Mouse (Mus musculus) midbrain, embryonic 10.5 days (tissue): ENCODE data around the gene Kcnma1. TPM values are rescaled to one million over a fixed set of nuclear protein-coding genes. Genes with fewer than 3 reads are reported as not detected.
A peak's percentile ranks its signal among the peaks of the same experiment; 100 is the strongest.

ENCODE experiments used
- DNase-seq: peaks from one replicate; pipeline ENCODE4 v3.0.0-alpha.2; 2017; ENCODE audit warnings: low spot score
- H3K27ac ChIP-seq: fragments of 300-500 bp; sonication (generic); replicated peaks from 2 replicates; pipeline ENCODE4 v1.5.1; 2016; ENCODE audit warnings: mild to moderate bottlenecking
- H3K27me3 ChIP-seq: fragments of 300-500 bp; sonication (generic); 2 replicates; pipeline ENCODE4 v1.6.1; 2016; ENCODE audit warnings: low read depth, mild to moderate bottlenecking; ENCODE audit not compliant: poor library complexity, severe bottlenecking
- H3K36me3 ChIP-seq: fragments of 300-500 bp; sonication (generic); 2 replicates; pipeline ENCODE4 v1.6.1; 2016; ENCODE audit warnings: mild to moderate bottlenecking, moderate library complexity
- H3K4me1 ChIP-seq: fragments of 300-500 bp; sonication (generic); 2 replicates; pipeline ENCODE4 v1.6.1; 2016
- H3K4me3 ChIP-seq: fragments of 300-500 bp; sonication (generic); 2 replicates; pipeline ENCODE4 v1.5.1; 2016; ENCODE audit warnings: mild to moderate bottlenecking, moderate library complexity
- H3K9me3 ChIP-seq: fragments of 300-500 bp; sonication (generic); replicated peaks from 2 replicates; pipeline ENCODE4 v1.6.1; 2016; ENCODE audit warnings: mild to moderate bottlenecking
- WGBS: fragments of 180-500 bp; shearing (Covaris S2); methylation state at CpG from one replicate; pipeline ENCODE4 v1.1.7; 2016; 5-methylcytosine and 5-hydroxymethylcytosine counted together
- polyA plus RNA-seq: library from polyadenylated mRNA; unstranded; fragments of >200 nt; fragmentation: Nextera tagmentation; extraction: Ambion mirVana; gene quantifications from 2 replicates; pipeline ENCODE4 v1.2.1, GENCODE M21; 2016

Gene Kcnma1
- polyA plus RNA-seq, 1 experiment from 2014 or later, result 0.49 TPM

- Histone ChIP-seq H3K4me3 (no peak overlapping the region), H3K27me3 (peaks cover 89% of the 10 kb centered on the region), H3K4me1 (peaks cover 18% of the 10 kb centered on the region), H3K27ac (no peak overlapping the region), H3K9me3 (no peaks in the 10 kb centered on the region), H3K36me3 (no peaks in the 10 kb centered on the region)
- WGBS, result 82% methylated on average over 7 of the region's 7 CpGs
- DNase-seq, result no peak
Observed at GRCm38 (mm10) chr14:23589744-23590481, 424.4 kb downstream of the Kcnma1 start.

- 86% methylated on average over 9 of the region's 9 CpGs for WGBS
- DNase-seq, result no peak
- no peaks in the 10 kb centered on the region for H3K9me3 ChIP-seq
- no peaks in the 10 kb centered on the region for H3K36me3 ChIP-seq
- H3K27ac ChIP-seq, result no peak overlapping the region
- peaks cover 5% of the 10 kb centered on the region for H3K4me1 ChIP-seq
- peaks cover 84% of the 10 kb centered on the region for H3K27me3 ChIP-seq
- no peak overlapping the region for H3K4me3 ChIP-seq
Observed at GRCm38 (mm10) chr14:23587451-23587850, 426.8 kb downstream of the Kcnma1 start.

GRCm38 (mm10) chr14:23583235-23583634 is 431.1 kb downstream of the Kcnma1 start:
- H3K27ac ChIP-seq, result no peak overlapping the region
- peaks cover 54% of the 10 kb centered on the region for H3K27me3 ChIP-seq
- DNase-seq, result no peak
- 21% methylated on average over 2 of the region's 2 CpGs for WGBS
- H3K9me3 ChIP-seq, result no peaks in the 10 kb centered on the region
- H3K36me3 ChIP-seq, result no peaks in the 10 kb centered on the region
- no peaks in the 10 kb centered on the region for H3K4me1 ChIP-seq
- no peak overlapping the region for H3K4me3 ChIP-seq

GRCm38 (mm10) chr14:23581282-23581681 is 433.0 kb downstream of the Kcnma1 start:
- Histone ChIP-seq H3K4me1 (no peaks in the 10 kb centered on the region), H3K36me3 (no peaks in the 10 kb centered on the region), H3K9me3 (no peaks in the 10 kb centered on the region), H3K27me3 (peaks cover 35% of the 10 kb centered on the region), H3K4me3 (no peak overlapping the region), H3K27ac (no peak overlapping the region)
- no peak for DNase-seq
- 82% methylated on average over 3 of the region's 3 CpGs for WGBS

- H3K27ac ChIP-seq, result no peak overlapping the region
- 5% methylated on average over 2 of the region's 2 CpGs for WGBS
Observed at GRCm38 (mm10) chr14:23575951-23576350, 438.3 kb downstream of the Kcnma1 start.

GRCm38 (mm10) chr14:23574136-23574535 is 440.2 kb downstream of the Kcnma1 start:
- DNase-seq, result no peak
- H3K4me1 ChIP-seq, result no peaks in the 10 kb centered on the region
- H3K27me3 ChIP-seq, result no peaks in the 10 kb centered on the region; the same call in 1 of the 2 replicates
- 85% methylated on average over 4 of the region's 4 CpGs for WGBS
- no peaks in the 10 kb centered on the region for H3K9me3 ChIP-seq
- no peak overlapping the region for H3K4me3 ChIP-seq
- no peak overlapping the region for H3K27ac ChIP-seq
- no peaks in the 10 kb centered on the region for H3K36me3 ChIP-seq

More at GRCm38 (mm10) chr14:23575951-23576350, 438.3 kb downstream of the Kcnma1 start:
- H3K4me3 ChIP-seq, result no peak overlapping the region
- no peaks in the 10 kb centered on the region for H3K36me3 ChIP-seq
- no peaks in the 10 kb centered on the region for H3K4me1 ChIP-seq
- no peaks in the 10 kb centered on the region for H3K9me3 ChIP-seq
- DNase-seq, result peak; percentile 36
- H3K27me3 ChIP-seq, result peaks cover 9% of the 10 kb centered on the region; the same call in 1 of the 2 replicates

GRCm38 (mm10) chr14:23573385-23573784 is 440.9 kb downstream of the Kcnma1 start:
- WGBS, result 78% methylated on average over 3 of the region's 3 CpGs
- H3K27me3 ChIP-seq, result no peaks in the 10 kb centered on the region; the same call in 1 of the 2 replicates
- H3K36me3 ChIP-seq, result no peaks in the 10 kb centered on the region
- no peak overlapping the region for H3K27ac ChIP-seq
- H3K4me1 ChIP-seq, result no peaks in the 10 kb centered on the region
- H3K9me3 ChIP-seq, result no peaks in the 10 kb centered on the region
- DNase-seq, result no peak
- H3K4me3 ChIP-seq, result no peak overlapping the region

GRCm38 (mm10) chr14:23572778-23573177 is 441.5 kb downstream of the Kcnma1 start:
- DNase-seq, result no peak
- Histone ChIP-seq H3K4me1 (no peaks in the 10 kb centered on the region), H3K36me3 (no peaks in the 10 kb centered on the region), H3K27ac (no peak overlapping the region), H3K4me3 (no peak overlapping the region), H3K9me3 (no peaks in the 10 kb centered on the region), H3K27me3 (no peaks in the 10 kb centered on the region; the same call in 1 of the 2 replicates)
- WGBS, result 89% methylated on average over 1 of the region's 1 CpGs

GRCm38 (mm10) chr14:23570251-23570650 is 444.0 kb downstream of the Kcnma1 start:
- no peak for DNase-seq
- 67% methylated on average over 1 of the region's 1 CpGs for WGBS

GRCm38 (mm10) chr14:23565931-23566330 is 448.4 kb downstream of the Kcnma1 start:
- DNase-seq, result no peak
- no peak overlapping the region for H3K4me3 ChIP-seq
- H3K27me3 ChIP-seq, result no peaks in the 10 kb centered on the region
- no peak overlapping the region for H3K27ac ChIP-seq
- H3K9me3 ChIP-seq, result no peaks in the 10 kb centered on the region
- H3K36me3 ChIP-seq, result no peaks in the 10 kb centered on the region
- H3K4me1 ChIP-seq, result peaks cover 8% of the 10 kb centered on the region
- 87% methylated on average over 3 of the region's 3 CpGs for WGBS

More at GRCm38 (mm10) chr14:23570251-23570650, 444.0 kb downstream of the Kcnma1 start:
- no peaks in the 10 kb centered on the region for H3K4me1 ChIP-seq
- no peak overlapping the region for H3K4me3 ChIP-seq
- no peaks in the 10 kb centered on the region for H3K36me3 ChIP-seq
- H3K27ac ChIP-seq, result no peak overlapping the region
- H3K27me3 ChIP-seq, result no peaks in the 10 kb centered on the region
- no peaks in the 10 kb centered on the region for H3K9me3 ChIP-seq

GRCm38 (mm10) chr14:23564474-23564873 is 449.8 kb downstream of the Kcnma1 start:
- no peak for DNase-seq
- 79% methylated on average over 7 of the region's 7 CpGs for WGBS
- Histone ChIP-seq H3K36me3 (no peaks in the 10 kb centered on the region), H3K4me1 (peaks cover 10% of the 10 kb centered on the region), H3K27ac (no peak overlapping the region), H3K9me3 (no peaks in the 10 kb centered on the region), H3K4me3 (no peak overlapping the region), H3K27me3 (no peaks in the 10 kb centered on the region)

GRCm38 (mm10) chr14:23563180-23563579 is 451.1 kb downstream of the Kcnma1 start:
- Histone ChIP-seq H3K9me3 (no peaks in the 10 kb centered on the region), H3K27ac (no peak overlapping the region), H3K4me3 (no peak overlapping the region), H3K4me1 (peaks cover 10% of the 10 kb centered on the region), H3K27me3 (no peaks in the 10 kb centered on the region), H3K36me3 (no peaks in the 10 kb centered on the region)
- WGBS, result 53% methylated on average over 2 of the region's 2 CpGs
- DNase-seq, result no peak

GRCm38 (mm10) chr14:23555647-23556046 is 458.6 kb downstream of the Kcnma1 start:
- no peak overlapping the region for H3K4me3 ChIP-seq
- no peaks in the 10 kb centered on the region for H3K9me3 ChIP-seq
- peaks cover 23% of the 10 kb centered on the region for H3K4me1 ChIP-seq
- no peak overlapping the region for H3K27ac ChIP-seq
- no peak for DNase-seq
- WGBS, result 86% methylated on average over 2 of the region's 2 CpGs
- no peaks in the 10 kb centered on the region for H3K27me3 ChIP-seq
- no peaks in the 10 kb centered on the region for H3K36me3 ChIP-seq
